Mouse (Mus musculus): ENCODE data around the gene Scap.
A peak's percentile ranks its signal among the peaks of the same experiment; 100 is the strongest.

DNA sequence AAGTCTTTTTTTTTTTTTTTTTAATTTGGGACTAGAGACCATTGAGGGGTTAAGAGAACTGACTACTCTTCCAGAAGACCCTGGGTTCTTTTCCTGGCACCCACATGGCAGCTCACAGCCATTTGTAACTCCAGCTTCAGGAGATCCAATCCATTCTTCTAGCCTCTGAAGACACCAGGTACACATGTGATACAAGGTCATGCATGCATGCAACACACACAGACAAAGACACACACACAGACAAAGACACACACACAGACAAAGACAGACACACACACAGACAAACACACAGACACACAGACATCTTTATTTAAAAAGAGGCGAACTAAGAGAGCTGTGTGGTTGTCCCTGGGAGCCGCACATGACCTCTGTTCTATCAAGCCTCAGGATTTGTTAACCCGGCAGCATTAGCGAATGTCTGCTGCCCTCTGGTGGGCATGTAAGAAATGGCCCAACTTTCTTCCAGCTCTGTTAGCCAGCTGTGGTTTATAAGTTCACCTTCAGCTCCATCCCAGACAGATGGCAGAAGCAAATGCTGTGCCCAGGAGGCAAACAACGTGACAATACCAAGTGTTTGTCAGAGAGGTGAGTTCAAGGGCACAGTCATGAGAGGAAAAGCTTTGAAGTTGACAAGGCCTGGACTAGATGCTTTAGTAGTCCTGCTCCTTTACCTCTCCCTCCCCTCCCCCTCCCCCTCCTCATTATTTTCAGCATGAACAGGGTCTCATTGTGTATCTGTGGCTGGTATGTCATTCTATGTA is 36.0 kb upstream of the Scap start:
- TF ChIP-seq E2F4 (IDR thresholded peaks at IDR 0.05; ENCODE audit: insufficient read depth), result no peak
- TF ChIP-seq POLR2A (IDR thresholded peaks at IDR 0.05; ENCODE audit: insufficient read length, low read depth), result no peak
- no peak for TF ChIP-seq CEBPB (IDR thresholded peaks at IDR 0.05; ENCODE audit: insufficient read depth, poor library complexity, severe bottlenecking)
- TF ChIP-seq MYOD1 (IDR thresholded peaks at IDR 0.05; ENCODE audit: control insufficient read depth in 1 of 3, insufficient read length in 2 of 3, low read depth in 2 of 3), result no peak
- no peak for TF ChIP-seq TCF12 (IDR thresholded peaks at IDR 0.05; ENCODE audit: insufficient read depth, poor library complexity, severe bottlenecking)
- no peak for TF ChIP-seq MAX (IDR thresholded peaks at IDR 0.05; ENCODE audit: low read depth)
- TF ChIP-seq USF1 (IDR thresholded peaks at IDR 0.05; ENCODE audit: low read depth), result peak; percentile 33
- TF ChIP-seq SRF (IDR thresholded peaks at IDR 0.05; ENCODE audit: control insufficient read depth, insufficient read length, low read depth), result no peak
- no peak for TF ChIP-seq POLR2AphosphoS2 (IDR thresholded peaks at IDR 0.05; ENCODE audit: insufficient read length, low read depth)
